Mouse (Mus musculus) testis, adult 2 months (tissue): ENCODE measurements at regions not wholly inside any gene's neighbourhood (a gene's known extent, or its start where the extent isn't known, plus 50 kb on each side); places are given as distances from the start of the nearest gene placed in this dataset.

Experiments used
- CTCF ChIP-seq: fragments of 200-500 bp; IDR thresholded peaks from 2 replicates; pipeline ENCODE4 v1.5.1; 2012; ENCODE audit warnings: low read depth, mild to moderate bottlenecking, inconsistent platforms, low read length, moderate library complexity; ENCODE audit not compliant: control insufficient read depth, insufficient read depth, insufficient replicate concordance
- POLR2A ChIP-seq: fragments of 200-500 bp; IDR thresholded peaks from 2 replicates; pipeline ENCODE4 v1.6.1; 2012; ENCODE audit warnings: low read depth, mild to moderate bottlenecking, inconsistent platforms, low read length, moderate library complexity; ENCODE audit not compliant: control insufficient read depth

DNA sequence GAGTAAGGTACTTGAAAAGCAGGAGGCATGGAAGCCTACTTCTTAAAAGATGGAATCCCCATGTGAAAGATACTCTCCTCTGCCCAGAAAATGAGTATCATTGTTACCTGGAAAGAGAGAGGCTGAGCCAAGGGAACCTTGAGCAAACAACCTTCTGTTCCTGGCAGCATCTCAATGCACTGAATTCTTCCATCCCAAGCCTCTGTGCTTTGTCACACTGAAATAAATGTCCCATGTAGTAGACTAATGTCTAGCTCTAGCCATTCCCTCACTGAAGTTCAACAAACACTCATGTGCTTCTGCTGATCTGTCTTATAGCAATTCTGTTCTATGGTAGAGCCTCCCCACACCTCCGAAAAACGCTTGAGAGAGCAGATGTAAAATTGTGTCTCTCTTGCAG lies 182.6 kb downstream of the Gm19410 start:
- TF ChIP-seq POLR2A = no peak
- TF ChIP-seq CTCF = no peak
